Mouse (Mus musculus) olfactory bulb, adult 2 months (tissue): ENCODE results near the gene Tyw3. TPM values are rescaled to one million over a fixed set of nuclear protein-coding genes. Genes with fewer than 3 reads are reported as not detected.

Experiments used
- H3K27ac ChIP-seq: fragments of 200-500 bp; 2 replicates; pipeline ENCODE4 v1.5.1; 2012; ENCODE audit warnings: low read depth, low read length; ENCODE audit not compliant: insufficient read depth
- H3K4me1 ChIP-seq: fragments of 200-500 bp; 2 replicates; pipeline ENCODE4 v1.6.1; 2012; ENCODE audit warnings: low read length; ENCODE audit not compliant: control insufficient read depth, insufficient read depth
- H3K4me3 ChIP-seq: fragments of 200-500 bp; 2 replicates; pipeline ENCODE4 v1.5.1; 2012; ENCODE audit warnings: mild to moderate bottlenecking, low read depth, low read length, moderate library complexity; ENCODE audit not compliant: insufficient read depth
- CTCF ChIP-seq: fragments of 200-500 bp; IDR thresholded peaks from 2 replicates; pipeline ENCODE4 v1.5.1; 2012; ENCODE audit warnings: low read depth, mild to moderate bottlenecking, low read length, moderate library complexity; ENCODE audit not compliant: insufficient read depth
- POLR2A ChIP-seq: fragments of 200-500 bp; IDR thresholded peaks from 2 replicates; pipeline ENCODE4 v1.6.1; 2012; ENCODE audit warnings: mild to moderate bottlenecking, low read depth, low read length, moderate library complexity; ENCODE audit not compliant: insufficient read depth
- WGBS: fragments of 180-500 bp; shearing (Covaris S2); methylation state at CpG from one replicate; pipeline ENCODE4 v1.1.7; 2018; 5-methylcytosine and 5-hydroxymethylcytosine counted together
- polyA plus RNA-seq: library from polyadenylated mRNA; stranded (reverse); fragments of >200 nt; gene quantifications from 2 replicates; pipeline ENCODE4 v1.2.4, GENCODE M21; 2012; ENCODE audit warnings: low replicate concordance; ENCODE audit not compliant: missing spikeins, insufficient read depth, insufficient read length

Tyw3 gene
- polyA plus RNA-seq, 1 experiment = not detected

GRCm38 (mm10) chr3:154602141-154602540, 5.2 kb upstream of the Tyw3 start:
- Histone ChIP-seq H3K4me1 (peaks cover 2% of the 10 kb centered on the region; the same call in 1 of the 2 replicates), H3K27ac (no peak overlapping the region), H3K4me3 (no peak overlapping the region)
- TF ChIP-seq POLR2A (no peak), CTCF (no peak)

GRCm38 (mm10) chr3:154597561-154597960, 657 bp upstream of the Tyw3 start:
- H3K27ac ChIP-seq = no peak overlapping the region
- peak overlapping the region; percentile 76 for H3K4me3 ChIP-seq
- H3K4me1 ChIP-seq = peaks cover 2% of the 10 kb centered on the region; the same call in 1 of the 2 replicates
- 41% methylated on average over 7 of the region's 7 CpGs for WGBS
- no peak for TF ChIP-seq CTCF
- no peak for TF ChIP-seq POLR2A

- Histone ChIP-seq H3K27ac (peak within 1 kb of the TSS; percentile 80), H3K4me3 (peak within 1 kb of the TSS; percentile 76), H3K4me1 (peaks cover 2% of the 10 kb centered on the region; the same call in 1 of the 2 replicates)
- TF ChIP-seq POLR2A (no peak), CTCF (peak; percentile 76)
- WGBS = under 1% methylated on average over 25 of the region's 25 CpGs
Measured at GRCm38 (mm10) chr3:154596488-154596933, 393 bp downstream of the Tyw3 start, which contains the start of gene Cryz. TSS of gene Cryz (plus strand) at chr3:154596711.

DNA sequence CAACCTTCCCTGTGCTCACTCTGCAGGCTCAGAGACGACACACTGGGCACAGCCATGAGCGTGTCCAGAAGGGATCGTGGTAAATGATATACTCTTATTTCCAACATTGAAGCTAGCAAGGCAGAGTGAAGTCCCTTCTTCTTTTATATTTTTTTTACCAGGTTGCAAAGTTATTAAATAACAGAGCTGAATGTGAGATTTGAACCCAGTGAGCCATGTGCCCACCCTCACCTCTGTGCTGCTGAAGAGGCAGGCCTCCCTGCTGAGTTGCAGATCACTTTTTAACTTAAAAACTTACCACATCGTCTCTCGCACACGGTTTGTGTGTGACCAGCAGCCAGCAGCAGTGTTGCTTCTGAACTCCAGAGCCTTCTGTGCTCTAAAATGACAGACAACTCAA, 2.7 kb downstream of the Tyw3 start:
- no peak overlapping the region for H3K27ac ChIP-seq
- H3K4me3 ChIP-seq = no peak overlapping the region
- peaks cover 2% of the 10 kb centered on the region; the same call in 1 of the 2 replicates for H3K4me1 ChIP-seq
- no peak for TF ChIP-seq POLR2A
- no peak for TF ChIP-seq CTCF
- WGBS = 96% methylated on average over 6 of the region's 6 CpGs

DNA sequence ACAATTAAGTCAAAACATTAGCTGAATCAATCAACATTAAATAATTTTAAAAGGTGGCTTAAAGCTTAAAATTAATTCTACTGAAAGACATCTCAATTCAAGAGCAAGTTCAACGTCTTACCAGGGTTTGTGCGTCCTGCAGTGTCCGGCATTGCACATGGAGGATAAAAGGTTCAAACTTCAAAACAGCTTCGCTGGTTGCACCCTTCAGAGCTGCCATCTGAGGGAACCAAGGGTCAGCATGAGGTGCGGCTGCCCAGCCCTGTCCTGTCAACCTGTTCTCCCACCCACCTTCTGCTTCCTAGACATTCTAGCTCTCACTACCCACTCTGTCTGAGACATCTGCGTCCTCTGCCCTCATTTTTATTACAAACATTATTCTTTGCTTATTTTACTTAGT, 3.3 kb downstream of the Tyw3 start:
- 93% methylated on average over 6 of the region's 6 CpGs for WGBS
- H3K27ac ChIP-seq = no peak overlapping the region
- H3K4me1 ChIP-seq = peaks cover 2% of the 10 kb centered on the region; the same call in 1 of the 2 replicates
- TF ChIP-seq CTCF (no peak), POLR2A (no peak)
- no peak overlapping the region for H3K4me3 ChIP-seq

GRCm38 (mm10) chr3:154591621-154592020, 5.3 kb downstream of the Tyw3 start:
- H3K4me3 ChIP-seq = no peak overlapping the region
- H3K27ac ChIP-seq = no peak overlapping the region
- no peaks in the 10 kb centered on the region for H3K4me1 ChIP-seq
- WGBS = 92% methylated on average over 3 of the region's 3 CpGs
- TF ChIP-seq POLR2A = no peak
- TF ChIP-seq CTCF = no peak

DNA sequence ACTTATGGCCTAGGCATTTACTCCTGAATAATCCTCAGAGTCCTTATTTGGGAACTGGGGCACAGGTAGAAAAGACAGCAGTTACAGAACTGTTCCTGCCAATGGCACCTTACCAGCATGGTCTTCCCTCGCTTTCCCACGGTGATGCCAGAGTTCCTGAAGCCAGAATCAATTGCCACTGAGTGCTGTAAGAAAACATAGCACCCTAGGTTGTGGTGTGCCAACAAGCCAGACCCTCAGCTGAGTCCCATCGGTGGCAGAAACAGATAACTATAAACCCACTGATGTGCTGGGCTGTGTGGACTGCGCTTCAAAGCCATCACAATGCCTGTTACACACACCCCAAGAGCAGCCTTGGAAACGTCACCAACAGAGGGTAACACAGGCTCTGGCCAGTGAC, 5.9 kb downstream of the Tyw3 start:
- WGBS = 94% methylated on average over 5 of the region's 5 CpGs
- Histone ChIP-seq H3K27ac (no peak overlapping the region), H3K4me3 (no peak overlapping the region), H3K4me1 (no peaks in the 10 kb centered on the region)
- TF ChIP-seq POLR2A (no peak), CTCF (no peak)

- no peak overlapping the region for H3K4me3 ChIP-seq
- 87% methylated on average over 8 of the region's 8 CpGs for WGBS
Measured at GRCm38 (mm10) chr3:154584351-154584750, 12.6 kb downstream of the Tyw3 start.

DNA sequence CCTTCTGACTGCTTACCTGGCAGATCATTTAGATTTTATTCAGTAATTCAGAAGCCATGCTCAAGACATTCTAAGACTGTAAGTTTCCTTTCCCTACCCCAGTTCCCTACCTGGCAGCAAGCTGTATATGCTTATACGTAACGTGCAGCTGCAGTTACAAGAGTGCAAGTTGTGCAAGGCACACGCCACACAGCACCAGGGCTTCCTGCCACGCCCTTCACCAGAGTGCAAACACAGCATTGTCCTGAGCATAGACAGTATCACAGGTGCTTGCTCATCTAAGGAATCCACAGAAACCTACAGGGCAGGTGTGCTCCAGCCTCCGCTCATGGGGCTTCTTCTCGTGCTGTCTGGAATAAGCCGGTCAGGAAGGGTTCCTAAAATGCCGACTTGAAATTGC, 19.0 kb downstream of the Tyw3 start:
- no peak overlapping the region for H3K27ac ChIP-seq
- 94% methylated on average over 8 of the region's 8 CpGs for WGBS
- H3K4me3 ChIP-seq = no peak overlapping the region
- no peaks in the 10 kb centered on the region for H3K4me1 ChIP-seq
- TF ChIP-seq POLR2A (no peak), CTCF (no peak)

More at GRCm38 (mm10) chr3:154584351-154584750, 12.6 kb downstream of the Tyw3 start:
- TF ChIP-seq CTCF (no peak), POLR2A (no peak)
- H3K27ac ChIP-seq = no peak overlapping the region
- no peaks in the 10 kb centered on the region for H3K4me1 ChIP-seq

- H3K4me3 ChIP-seq = no peak overlapping the region
- TF ChIP-seq CTCF (no peak), POLR2A (no peak)
- H3K27ac ChIP-seq = no peak overlapping the region
- H3K4me1 ChIP-seq = no peaks in the 10 kb centered on the region
- WGBS = 34% methylated on average over 6 of the region's 6 CpGs
Measured at GRCm38 (mm10) chr3:154573666-154574065, 23.2 kb downstream of the Tyw3 start.

GRCm38 (mm10) chr3:154572341-154572972, 24.4 kb downstream of the Tyw3 start:
- TF ChIP-seq POLR2A (no peak), CTCF (peak; percentile 74)
- no peak overlapping the region for H3K27ac ChIP-seq
- no peak overlapping the region for H3K4me3 ChIP-seq
- WGBS = 4% methylated on average over 12 of the region's 12 CpGs
- no peaks in the 10 kb centered on the region for H3K4me1 ChIP-seq
